Mouse (Mus musculus): ENCODE measurements around the gene 1810037I17Rik. TPM values are rescaled to one million over a fixed set of nuclear protein-coding genes. Genes with fewer than 3 reads are reported as not detected.

Gene 1810037I17Rik
- total RNA-seq (2015; ENCODE audit: low replicate concordance): 21.3 and 33.6 TPM in 2 replicates
- 9.3 and 12.0 TPM in 2 replicates for total RNA-seq (2017; ENCODE audit: low replicate concordance)

GRCm38 (mm10) chr3:122924009-122924914 is at the start of gene 1810037I17Rik:
TSS of gene 1810037I17Rik (plus strand) at chr3:122924203.
- ATAC-seq (replicated peaks; ENCODE audit: low FRiP score, poor library complexity, severe bottlenecking): peak; percentile 92

- ATAC-seq (replicated peaks; ENCODE audit: low FRiP score, poor library complexity, severe bottlenecking): no peak
Measured at GRCm38 (mm10) chr3:122876870-122877269, 47.1 kb upstream of the 1810037I17Rik start.

GRCm38 (mm10) chr3:122877543-122877942 is 46.5 kb upstream of the 1810037I17Rik start:
- ATAC-seq (replicated peaks; ENCODE audit: low FRiP score, poor library complexity, severe bottlenecking): no peak

- ATAC-seq (replicated peaks; ENCODE audit: low FRiP score, poor library complexity, severe bottlenecking): no peak
Measured at GRCm38 (mm10) chr3:122878705-122879315, 45.2 kb upstream of the 1810037I17Rik start.

- no peak for ATAC-seq (replicated peaks; ENCODE audit: low FRiP score, poor library complexity, severe bottlenecking)
Measured at GRCm38 (mm10) chr3:122887505-122888301, 36.3 kb upstream of the 1810037I17Rik start.

GRCm38 (mm10) chr3:122888371-122888819 is 35.6 kb upstream of the 1810037I17Rik start:
- ATAC-seq (replicated peaks; ENCODE audit: low FRiP score, poor library complexity, severe bottlenecking): no peak

- no peak for ATAC-seq (replicated peaks; ENCODE audit: low FRiP score, poor library complexity, severe bottlenecking)
Measured at GRCm38 (mm10) chr3:122894772-122895171, 29.2 kb upstream of the 1810037I17Rik start, which contains the start of gene Fabp2. TSS of gene Fabp2 (plus strand) at chr3:122895072.

GRCm38 (mm10) chr3:122895189-122895731 is 28.7 kb upstream of the 1810037I17Rik start:
- no peak for ATAC-seq (replicated peaks; ENCODE audit: low FRiP score, poor library complexity, severe bottlenecking)

- ATAC-seq (replicated peaks; ENCODE audit: low FRiP score, poor library complexity, severe bottlenecking): no peak
Measured at GRCm38 (mm10) chr3:122898254-122898653, 25.7 kb upstream of the 1810037I17Rik start.

- no peak for ATAC-seq (replicated peaks; ENCODE audit: low FRiP score, poor library complexity, severe bottlenecking)
Measured at GRCm38 (mm10) chr3:122903746-122904433, 20.1 kb upstream of the 1810037I17Rik start.

GRCm38 (mm10) chr3:122907841-122908240 is 16.2 kb upstream of the 1810037I17Rik start:
- ATAC-seq (replicated peaks; ENCODE audit: low FRiP score, poor library complexity, severe bottlenecking): no peak

GRCm38 (mm10) chr3:122915493-122915892 is 8.5 kb upstream of the 1810037I17Rik start:
- no peak for ATAC-seq (replicated peaks; ENCODE audit: low FRiP score, poor library complexity, severe bottlenecking)

GRCm38 (mm10) chr3:122916191-122916680 is 7.8 kb upstream of the 1810037I17Rik start:
- ATAC-seq (replicated peaks; ENCODE audit: low FRiP score, poor library complexity, severe bottlenecking): no peak

- no peak for ATAC-seq (replicated peaks; ENCODE audit: low FRiP score, poor library complexity, severe bottlenecking)
Measured at GRCm38 (mm10) chr3:122918672-122919071, 5.3 kb upstream of the 1810037I17Rik start.

GRCm38 (mm10) chr3:122919260-122919659 is 4.7 kb upstream of the 1810037I17Rik start, which contains the start of gene Gm10959:
TSS of gene Gm10959 (minus strand) at chr3:122919360.
- ATAC-seq (replicated peaks; ENCODE audit: low FRiP score, poor library complexity, severe bottlenecking): no peak

- no peak for ATAC-seq (replicated peaks; ENCODE audit: low FRiP score, poor library complexity, severe bottlenecking)
Measured at GRCm38 (mm10) chr3:122920572-122921435, 3.2 kb upstream of the 1810037I17Rik start.

- no peak for ATAC-seq (replicated peaks; ENCODE audit: low FRiP score, poor library complexity, severe bottlenecking)
Measured at GRCm38 (mm10) chr3:122921676-122922527, 2.1 kb upstream of the 1810037I17Rik start.
